Mouse (Mus musculus) bone marrow macrophage, adult 2 months (primary cell): Measurements from ENCODE around the gene Mvb12b.

ENCODE experiments used
- CTCF ChIP-seq: IDR thresholded peaks from 2 replicates; pipeline ENCODE4 v1.5.1; 2012; ENCODE audit warnings: low read depth, mild to moderate bottlenecking, low read length, moderate library complexity
- POLR2A ChIP-seq: IDR thresholded peaks from 2 replicates; pipeline ENCODE4 v1.6.1; 2012; ENCODE audit warnings: mild to moderate bottlenecking, low read depth, low read length, borderline replicate concordance

- no peak for TF ChIP-seq CTCF
- no peak for TF ChIP-seq POLR2A
Observed at GRCm38 (mm10) chr2:33805640-33806039, 82.1 kb downstream of the Mvb12b start.
